Mouse (Mus musculus) lung, postnatal 0 days (tissue): ENCODE measurements around the gene Cela2a.

Source experiments
- CTCF ChIP-seq: IDR thresholded peaks from 2 replicates; pipeline ENCODE4 v1.5.1; 2016; ENCODE audit warnings: antibody characterized with exemption, mild to moderate bottlenecking
- EP300 ChIP-seq: IDR thresholded peaks from 2 replicates; pipeline ENCODE4 v1.6.1; 2016; ENCODE audit warnings: antibody characterized with exemption, mild to moderate bottlenecking, control low read depth

GRCm38 (mm10) chr4:141767353-141768036 lies 58.5 kb downstream of the Cela2a start:
- TF ChIP-seq CTCF (no peak), EP300 (no peak)
